Mouse (Mus musculus) layer of hippocampus, adult 9-11 months (tissue): ENCODE data around the gene Ajm1.

ENCODE experiments used
- DNase-seq: peaks from one replicate; pipeline ENCODE4 v3.0.0; 2022

The Ajm1 gene

GRCm38 (mm10) chr2:25583120-25583481 lies 1.5 kb upstream of the Ajm1 start:
- no peak for DNase-seq

GRCm38 (mm10) chr2:25582466-25583119 lies 1.0 kb upstream of the Ajm1 start:
- peak; percentile 89 for DNase-seq

- DNase-seq = peak; percentile 47
Observed at GRCm38 (mm10) chr2:25581901-25582301, 344 bp upstream of the Ajm1 start.

GRCm38 (mm10) chr2:25580621-25581101 lies 896 bp downstream of the Ajm1 start:
- DNase-seq = peak; percentile 68

- DNase-seq = no peak
Observed at GRCm38 (mm10) chr2:25579737-25580460, 1.7 kb downstream of the Ajm1 start.

GRCm38 (mm10) chr2:25578796-25579736 lies 2.5 kb downstream of the Ajm1 start:
- DNase-seq = no peak

GRCm38 (mm10) chr2:25577951-25578795 lies 3.4 kb downstream of the Ajm1 start:
- DNase-seq = no peak

- DNase-seq = no peak
Observed at GRCm38 (mm10) chr2:25576965-25577891, 4.3 kb downstream of the Ajm1 start.

GRCm38 (mm10) chr2:25576028-25576850 lies 5.3 kb downstream of the Ajm1 start:
- no peak for DNase-seq

GRCm38 (mm10) chr2:25575432-25576027 lies 6.0 kb downstream of the Ajm1 start:
- peak; percentile 56 for DNase-seq

- DNase-seq = peak; percentile 99
Observed at GRCm38 (mm10) chr2:25574579-25575431, 6.8 kb downstream of the Ajm1 start, which contains the start of the genes Mamdc4 and Phpt1. Mamdc4 (minus strand) TSS chr2:25574845. Phpt1 (minus strand) TSS chr2:25575224.

GRCm38 (mm10) chr2:25574136-25574535 lies 7.4 kb downstream of the Ajm1 start:
- DNase-seq = peak; percentile 48

- DNase-seq = no peak
Observed at GRCm38 (mm10) chr2:25573068-25573467, 8.5 kb downstream of the Ajm1 start.

- DNase-seq = no peak
Observed at GRCm38 (mm10) chr2:25571221-25571620, 10.3 kb downstream of the Ajm1 start.

GRCm38 (mm10) chr2:25569323-25569722 lies 12.2 kb downstream of the Ajm1 start:
- DNase-seq = no peak

GRCm38 (mm10) chr2:25568473-25569019 lies 13.0 kb downstream of the Ajm1 start:
- no peak for DNase-seq

GRCm38 (mm10) chr2:25566558-25566957 lies 15.0 kb downstream of the Ajm1 start:
- DNase-seq = no peak

GRCm38 (mm10) chr2:25565741-25566140 lies 15.8 kb downstream of the Ajm1 start:
- no peak for DNase-seq
